Mouse (Mus musculus): ENCODE measurements around the gene Nabp2.
A peak's percentile ranks its signal among the peaks of the same experiment; 100 is the strongest.

Nabp2 gene

GRCm38 (mm10) chr10:128411211-128412054, at the start of gene Nabp2, which contains the start of gene Rnf41:
Nabp2 (minus strand) TSS chr10:128411492.
Rnf41 (plus strand) TSS chr10:128411657.
- DNase-seq (ENCODE audit: low spot score in 2 of 2), result peak; percentile 95 to 97

GRCm38 (mm10) chr10:128460270-128460630, 49.0 kb upstream of the Nabp2 start:
- no peak for DNase-seq (ENCODE audit: low spot score in 2 of 2)

- peak; percentile 30 to 42 for DNase-seq (ENCODE audit: low spot score in 2 of 2)
Measured at GRCm38 (mm10) chr10:128459409-128460269, 48.3 kb upstream of the Nabp2 start.

- DNase-seq (ENCODE audit: low spot score in 2 of 2), result peak; percentile 74 to 88
Measured at GRCm38 (mm10) chr10:128458719-128459408, 47.6 kb upstream of the Nabp2 start, which contains the start of gene Smarcc2. Smarcc2 (plus strand) TSS chr10:128459248.

- DNase-seq (ENCODE audit: low spot score in 2 of 2), result peak; percentile 81 to 91
Measured at GRCm38 (mm10) chr10:128458348-128458718, 47.0 kb upstream of the Nabp2 start.

- DNase-seq (ENCODE audit: low spot score in 2 of 2), result no peak
Measured at GRCm38 (mm10) chr10:128457676-128458075, 46.4 kb upstream of the Nabp2 start.

- peak; percentile 50 to 84 for DNase-seq (ENCODE audit: low spot score in 2 of 2)
Measured at GRCm38 (mm10) chr10:128455280-128455679, 44.0 kb upstream of the Nabp2 start.

GRCm38 (mm10) chr10:128454471-128454870, 43.2 kb upstream of the Nabp2 start:
- no peak for DNase-seq (ENCODE audit: low spot score in 2 of 2)

GRCm38 (mm10) chr10:128451014-128451413, 39.7 kb upstream of the Nabp2 start:
- DNase-seq (ENCODE audit: low spot score in 2 of 2), result no peak

GRCm38 (mm10) chr10:128445407-128445806, 34.1 kb upstream of the Nabp2 start:
- DNase-seq (ENCODE audit: low spot score in 2 of 2), result no peak

- no peak for DNase-seq (ENCODE audit: low spot score in 2 of 2)
Measured at GRCm38 (mm10) chr10:128444354-128444753, 33.1 kb upstream of the Nabp2 start.

- DNase-seq (ENCODE audit: low spot score in 2 of 2), result no peak
Measured at GRCm38 (mm10) chr10:128442718-128443117, 31.4 kb upstream of the Nabp2 start.

- DNase-seq (ENCODE audit: low spot score in 2 of 2), result no peak
Measured at GRCm38 (mm10) chr10:128441324-128442119, 30.2 kb upstream of the Nabp2 start.

GRCm38 (mm10) chr10:128440407-128440806, 29.1 kb upstream of the Nabp2 start:
- DNase-seq (ENCODE audit: low spot score in 2 of 2), result peak in 1 of 2 experiments; percentile 24

GRCm38 (mm10) chr10:128438675-128439279, 27.5 kb upstream of the Nabp2 start:
- no peak for DNase-seq (ENCODE audit: low spot score in 2 of 2)

- DNase-seq (ENCODE audit: low spot score in 2 of 2), result peak; percentile 10 to 32
Measured at GRCm38 (mm10) chr10:128436376-128436775, 25.1 kb upstream of the Nabp2 start.

- no peak for DNase-seq (ENCODE audit: low spot score in 2 of 2)
Measured at GRCm38 (mm10) chr10:128435873-128436272, 24.6 kb upstream of the Nabp2 start.

- DNase-seq (ENCODE audit: low spot score in 2 of 2), result peak in 1 of 2 experiments; percentile 18
Measured at GRCm38 (mm10) chr10:128435186-128435823, 24.0 kb upstream of the Nabp2 start.

- peak; percentile 41 to 47 for DNase-seq (ENCODE audit: low spot score in 2 of 2)
Measured at GRCm38 (mm10) chr10:128434681-128435080, 23.4 kb upstream of the Nabp2 start.

- no peak for DNase-seq (ENCODE audit: low spot score in 2 of 2)
Measured at GRCm38 (mm10) chr10:128433417-128433816, 22.1 kb upstream of the Nabp2 start.

Measured in thymus, postnatal 10 days (tissue).